Mouse (Mus musculus) C2C12 (cell line): Measurements from ENCODE around the gene Evpl.

Experiments used
- CTCF ChIP-seq: IDR thresholded peaks from one replicate; pipeline ENCODE4 v1.5.1; 2011; ENCODE audit not compliant: control insufficient read depth, insufficient read depth, insufficient read length
- MAX ChIP-seq: IDR thresholded peaks from one replicate; pipeline ENCODE4 v1.6.1; 2011; ENCODE audit warnings: mild to moderate bottlenecking, control low read depth
- MYOD1 ChIP-seq: IDR thresholded peaks from one replicate; pipeline ENCODE4 v1.6.1; 2011; ENCODE audit warnings: low read depth; ENCODE audit not compliant: control insufficient read depth, insufficient read length
- USF1 ChIP-seq: IDR thresholded peaks from one replicate; pipeline ENCODE4 v1.6.1; 2011; ENCODE audit warnings: low read depth, mild to moderate bottlenecking, control low read depth, moderate library complexity

DNA sequence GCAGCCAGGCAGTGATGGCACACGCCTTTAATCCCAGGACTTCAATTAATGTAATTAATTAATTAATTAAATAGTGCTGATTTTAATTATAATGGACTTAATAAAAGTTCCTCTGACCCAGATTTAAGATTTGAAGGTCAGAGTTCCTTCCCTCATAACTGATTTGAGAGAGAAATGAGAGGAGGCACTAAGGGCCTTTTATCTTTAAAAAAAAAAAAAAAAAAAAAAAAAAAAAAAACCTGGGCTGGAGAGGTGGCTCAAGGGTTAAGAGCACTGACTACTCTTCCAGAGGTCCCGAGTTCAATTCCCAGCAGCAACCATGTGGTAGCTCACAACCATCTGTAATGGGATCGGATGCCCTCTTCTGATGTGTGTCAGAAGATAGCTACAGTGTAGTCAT lies 29.2 kb downstream of the Evpl start:
- TF ChIP-seq CTCF (no peak), MYOD1 (no peak), MAX (no peak), USF1 (no peak)
